Mouse (Mus musculus): ENCODE data around the gene Dnajb3. TPM values are rescaled to one million over a fixed set of nuclear protein-coding genes. Genes with fewer than 3 reads are reported as not detected.
"Not testable (repeated sequence)": the region's sequence is repeated elsewhere in the genome, so short reads cannot be mapped to it uniquely, and the experiment has no call there.

Gene Dnajb3
- polyA plus RNA-seq, 1 experiment from 2014 or later: 7.6 TPM

DNA sequence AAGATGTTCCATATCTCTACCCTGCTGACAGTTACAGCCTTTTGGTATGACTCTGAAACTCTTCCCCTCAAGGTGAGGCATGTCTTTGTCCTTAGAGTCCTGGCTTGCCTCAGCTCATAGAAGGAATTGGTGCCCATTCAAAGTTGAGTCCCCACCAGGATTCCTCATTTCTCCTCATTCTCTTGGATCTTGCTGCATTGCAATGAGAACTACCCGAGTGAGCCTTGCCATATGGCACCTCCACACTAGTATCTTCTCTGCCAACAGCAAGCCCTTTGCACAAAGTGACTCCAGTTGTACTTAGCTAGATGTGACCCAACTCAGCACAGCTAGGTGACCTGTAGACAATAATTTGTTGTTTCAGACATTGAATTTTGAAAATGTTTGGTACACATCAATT lies 18.0 kb upstream of the Dnajb3 start:
- WGBS: 49% methylated on average over 1 of the region's 1 CpGs
- no peak overlapping the region for H3K9ac ChIP-seq
- no peaks in the 10 kb centered on the region for H3K27me3 ChIP-seq (replicated peaks)
- H3K9me3 ChIP-seq (replicated peaks): peaks cover 31% of the 10 kb centered on the region
- ATAC-seq (ENCODE audit: insufficient number of reproducible peaks, low FRiP score): no peak
- no peak overlapping the region for H3K4me2 ChIP-seq
- no peak overlapping the region for H3K4me3 ChIP-seq
- no peaks in the 10 kb centered on the region for H3K4me1 ChIP-seq (replicated peaks)
- no peak overlapping the region for H3K27ac ChIP-seq (ENCODE audit: poor library complexity, severe bottlenecking)
- H3K36me3 ChIP-seq: no peaks in the 10 kb centered on the region

- not testable (repeated sequence) for H3K4me2 ChIP-seq; H3K27me3 ChIP-seq (replicated peaks); H3K4me1 ChIP-seq (replicated peaks); H3K27ac ChIP-seq (ENCODE audit: poor library complexity, severe bottlenecking); ATAC-seq (ENCODE audit: insufficient number of reproducible peaks, low FRiP score); H3K9ac ChIP-seq; H3K36me3 ChIP-seq; H3K4me3 ChIP-seq
- H3K9me3 ChIP-seq (replicated peaks): peaks cover 25% of the 10 kb centered on the region
Observed at GRCm38 (mm10) chr1:88223011-88223515, 17.5 kb upstream of the Dnajb3 start.

DNA sequence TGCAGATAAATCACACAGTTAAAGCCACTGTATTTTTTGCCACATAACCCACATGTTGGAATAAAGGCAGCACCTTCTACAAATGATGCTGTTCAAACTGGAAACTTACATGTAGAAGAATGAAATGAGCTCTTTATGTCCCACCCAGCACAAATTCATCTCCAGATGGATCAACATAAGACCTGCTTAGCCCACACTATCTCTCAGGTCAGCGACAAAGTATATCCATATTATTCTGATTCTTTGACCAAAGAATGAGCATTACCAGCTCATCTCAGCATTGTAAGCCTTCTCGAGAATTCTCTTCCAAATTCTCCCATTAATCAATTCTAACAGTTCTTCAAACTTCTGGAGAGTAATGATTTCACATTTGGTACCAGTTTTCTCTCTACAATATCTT lies 16.6 kb upstream of the Dnajb3 start:
- Histone ChIP-seq H3K9me3 (replicated peaks) (peaks cover 23% of the 10 kb centered on the region), H3K27ac (ENCODE audit: poor library complexity, severe bottlenecking) (no peak overlapping the region), H3K36me3 (no peaks in the 10 kb centered on the region), H3K27me3 (replicated peaks) (no peaks in the 10 kb centered on the region), H3K4me1 (replicated peaks) (no peaks in the 10 kb centered on the region), H3K4me3 (no peak overlapping the region), H3K4me2 (no peak overlapping the region), H3K9ac (no peak overlapping the region)
- WGBS: 40% methylated on average over 2 of the region's 2 CpGs
- ATAC-seq (ENCODE audit: insufficient number of reproducible peaks, low FRiP score): no peak

- ATAC-seq (ENCODE audit: insufficient number of reproducible peaks, low FRiP score): no peak
- no peaks in the 10 kb centered on the region for H3K36me3 ChIP-seq
- peaks cover 23% of the 10 kb centered on the region for H3K9me3 ChIP-seq (replicated peaks)
- H3K4me1 ChIP-seq (replicated peaks): no peaks in the 10 kb centered on the region
- no peak overlapping the region for H3K9ac ChIP-seq
- H3K27me3 ChIP-seq (replicated peaks): no peaks in the 10 kb centered on the region
- no peak overlapping the region for H3K4me3 ChIP-seq
- H3K27ac ChIP-seq (ENCODE audit: poor library complexity, severe bottlenecking): no peak overlapping the region
- H3K4me2 ChIP-seq: no peak overlapping the region
Observed at GRCm38 (mm10) chr1:88220336-88220735, 14.8 kb upstream of the Dnajb3 start.

- Histone ChIP-seq H3K4me2 (no peak overlapping the region), H3K9me3 (replicated peaks) (peaks cover 32% of the 10 kb centered on the region), H3K4me3 (no peak overlapping the region), H3K9ac (no peak overlapping the region), H3K4me1 (replicated peaks) (no peaks in the 10 kb centered on the region), H3K27me3 (replicated peaks) (no peaks in the 10 kb centered on the region), H3K36me3 (no peaks in the 10 kb centered on the region), H3K27ac (ENCODE audit: poor library complexity, severe bottlenecking) (no peak overlapping the region)
- 11% methylated on average over 1 of the region's 1 CpGs for WGBS
- ATAC-seq (ENCODE audit: insufficient number of reproducible peaks, low FRiP score): no peak
Observed at GRCm38 (mm10) chr1:88219054-88219453, 13.5 kb upstream of the Dnajb3 start.

DNA sequence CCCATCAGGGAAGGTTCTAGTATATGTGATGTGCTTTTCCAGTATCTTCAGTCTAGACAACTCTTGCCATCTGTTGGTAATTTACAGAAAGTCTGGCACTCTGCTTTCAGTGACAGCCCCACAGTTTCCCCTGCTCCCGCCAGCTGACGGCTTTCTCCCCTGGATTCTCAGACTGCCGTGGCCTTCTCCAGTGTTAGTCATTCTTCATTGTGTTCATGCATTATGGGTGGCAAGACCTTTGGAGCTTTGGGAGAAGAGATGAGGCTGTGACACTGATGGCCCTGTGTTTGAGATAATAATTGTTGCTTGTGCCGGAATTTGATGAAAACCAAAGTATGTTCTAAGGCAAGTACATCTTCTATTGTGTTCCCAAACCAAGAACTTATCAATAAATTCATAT lies 13.0 kb upstream of the Dnajb3 start:
- WGBS: 44% methylated on average over 4 of the region's 4 CpGs
- H3K9me3 ChIP-seq (replicated peaks): peaks cover 37% of the 10 kb centered on the region

GRCm38 (mm10) chr1:88218051-88218450 lies 12.5 kb upstream of the Dnajb3 start:
- H3K9me3 ChIP-seq (replicated peaks): peaks cover 41% of the 10 kb centered on the region
- no peak overlapping the region for H3K27ac ChIP-seq (ENCODE audit: poor library complexity, severe bottlenecking)
- no peaks in the 10 kb centered on the region for H3K27me3 ChIP-seq (replicated peaks)
- no peaks in the 10 kb centered on the region for H3K36me3 ChIP-seq
- WGBS: 66% methylated on average over 9 of the region's 9 CpGs
- no peak overlapping the region for H3K9ac ChIP-seq
- H3K4me2 ChIP-seq: no peak overlapping the region
- H3K4me3 ChIP-seq: no peak overlapping the region
- no peaks in the 10 kb centered on the region for H3K4me1 ChIP-seq (replicated peaks)
- ATAC-seq (ENCODE audit: insufficient number of reproducible peaks, low FRiP score): no peak

More for the DNA sequence above, 13.0 kb upstream of the Dnajb3 start:
- Histone ChIP-seq H3K4me1 (replicated peaks) (no peaks in the 10 kb centered on the region), H3K4me2 (no peak overlapping the region), H3K4me3 (no peak overlapping the region), H3K9ac (no peak overlapping the region), H3K36me3 (no peaks in the 10 kb centered on the region), H3K27ac (ENCODE audit: poor library complexity, severe bottlenecking) (no peak overlapping the region), H3K27me3 (replicated peaks) (no peaks in the 10 kb centered on the region)
- ATAC-seq (ENCODE audit: insufficient number of reproducible peaks, low FRiP score): no peak

GRCm38 (mm10) chr1:88217576-88217975 lies 12.0 kb upstream of the Dnajb3 start:
- ATAC-seq (ENCODE audit: insufficient number of reproducible peaks, low FRiP score): no peak

DNA sequence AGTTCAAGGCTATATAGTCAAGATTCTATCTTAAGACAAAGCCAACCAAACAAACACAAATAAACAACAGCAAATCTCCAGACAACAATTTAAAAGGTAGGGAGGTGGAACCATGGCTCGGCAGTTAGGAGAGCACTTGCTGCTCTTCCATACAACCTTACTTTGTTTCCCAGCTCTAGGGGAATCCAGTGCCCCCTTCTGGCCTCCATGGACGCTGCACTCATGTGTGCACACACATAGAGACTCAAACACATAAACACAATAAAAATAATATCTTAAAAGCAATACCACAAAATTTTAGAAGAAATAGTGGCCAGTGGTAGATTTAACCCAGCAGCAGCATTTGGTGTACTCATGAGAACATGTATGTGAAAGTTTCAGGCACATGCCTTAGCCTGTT lies 11.6 kb upstream of the Dnajb3 start:
- peaks cover 47% of the 10 kb centered on the region for H3K9me3 ChIP-seq (replicated peaks)
- H3K4me3 ChIP-seq: no peak overlapping the region
- no peak for ATAC-seq (ENCODE audit: insufficient number of reproducible peaks, low FRiP score)
- no peaks in the 10 kb centered on the region for H3K27me3 ChIP-seq (replicated peaks)
- no peak overlapping the region for H3K9ac ChIP-seq
- H3K4me1 ChIP-seq (replicated peaks): no peaks in the 10 kb centered on the region
- WGBS: 49% methylated on average over 2 of the region's 2 CpGs
- H3K27ac ChIP-seq (ENCODE audit: poor library complexity, severe bottlenecking): no peak overlapping the region
- no peak overlapping the region for H3K4me2 ChIP-seq
- H3K36me3 ChIP-seq: no peaks in the 10 kb centered on the region

More at GRCm38 (mm10) chr1:88217576-88217975, 12.0 kb upstream of the Dnajb3 start:
- 34% methylated on average over 3 of the region's 3 CpGs for WGBS
- no peak overlapping the region for H3K27ac ChIP-seq (ENCODE audit: poor library complexity, severe bottlenecking)
- no peaks in the 10 kb centered on the region for H3K36me3 ChIP-seq
- no peak overlapping the region for H3K4me3 ChIP-seq
- no peak overlapping the region for H3K4me2 ChIP-seq
- no peaks in the 10 kb centered on the region for H3K27me3 ChIP-seq (replicated peaks)
- no peaks in the 10 kb centered on the region for H3K4me1 ChIP-seq (replicated peaks)
- H3K9ac ChIP-seq: no peak overlapping the region
- H3K9me3 ChIP-seq (replicated peaks): peaks cover 43% of the 10 kb centered on the region

- no peak overlapping the region for H3K4me2 ChIP-seq
- H3K9me3 ChIP-seq (replicated peaks): peaks cover 53% of the 10 kb centered on the region
- no peaks in the 10 kb centered on the region for H3K36me3 ChIP-seq
- H3K4me1 ChIP-seq (replicated peaks): no peaks in the 10 kb centered on the region
- 47% methylated on average over 2 of the region's 2 CpGs for WGBS
- no peak overlapping the region for H3K9ac ChIP-seq
- H3K27ac ChIP-seq (ENCODE audit: poor library complexity, severe bottlenecking): no peak overlapping the region
- H3K27me3 ChIP-seq (replicated peaks): no peaks in the 10 kb centered on the region
- H3K4me3 ChIP-seq: no peak overlapping the region
- ATAC-seq (ENCODE audit: insufficient number of reproducible peaks, low FRiP score): no peak
Observed at GRCm38 (mm10) chr1:88216551-88216950, 11.0 kb upstream of the Dnajb3 start.

DNA sequence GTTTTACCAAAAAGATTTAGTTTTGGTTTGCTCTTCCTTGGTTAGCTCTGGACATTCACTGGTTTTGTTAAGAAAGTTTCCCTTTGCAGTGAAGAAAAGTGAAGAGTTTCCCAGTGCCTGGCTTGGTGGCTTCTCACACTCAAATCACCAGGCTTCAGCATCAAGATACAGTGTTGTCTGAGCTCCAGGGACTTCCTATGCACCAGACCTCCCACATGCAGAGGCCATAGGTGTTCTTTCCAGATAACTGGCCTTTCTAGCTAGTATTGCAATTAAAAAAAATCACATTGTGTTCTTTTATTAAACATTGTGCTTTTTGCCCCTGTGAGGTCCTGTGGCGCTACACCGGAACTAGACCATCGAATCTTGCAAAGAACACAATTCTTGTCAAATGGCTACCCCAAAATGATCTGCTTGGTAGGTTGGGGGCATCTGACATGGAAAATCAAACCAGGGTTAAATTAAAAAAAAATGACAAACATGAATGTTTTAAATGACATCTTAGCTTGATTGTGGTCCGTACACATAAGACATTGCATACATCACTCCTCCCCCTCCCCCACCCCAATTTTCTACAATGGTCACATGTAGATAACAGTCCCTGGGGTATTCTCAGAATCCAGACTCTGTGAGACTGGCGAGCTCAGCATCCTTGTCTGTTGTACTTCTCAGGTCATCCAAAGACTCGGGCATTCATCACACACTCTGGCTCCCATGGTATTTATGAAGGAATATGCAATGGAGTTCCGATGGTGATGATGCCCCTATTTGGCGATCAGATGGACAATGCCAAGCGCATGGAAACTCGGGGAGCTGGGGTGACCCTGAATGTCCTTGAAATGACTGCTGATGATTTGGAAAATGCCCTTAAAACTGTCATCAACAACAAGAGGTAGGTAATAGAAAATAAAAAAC lies 10.1 kb upstream of the Dnajb3 start:
- no peaks in the 10 kb centered on the region for H3K36me3 ChIP-seq
- no peaks in the 10 kb centered on the region for H3K4me1 ChIP-seq (replicated peaks)
- peaks cover 54% of the 10 kb centered on the region for H3K9me3 ChIP-seq (replicated peaks)
- H3K4me2 ChIP-seq: no peak overlapping the region
- WGBS: 63% methylated on average over 10 of the region's 10 CpGs
- H3K27me3 ChIP-seq (replicated peaks): no peaks in the 10 kb centered on the region
- H3K27ac ChIP-seq (ENCODE audit: poor library complexity, severe bottlenecking): no peak overlapping the region
- no peak for ATAC-seq (ENCODE audit: insufficient number of reproducible peaks, low FRiP score)
- H3K9ac ChIP-seq: no peak overlapping the region
- no peak overlapping the region for H3K4me3 ChIP-seq

Measured in heart, embryonic 12.5 days (tissue).